In genomic region chr12:12819746-12820145, GRCm38 (mm10) we compare ENCODE assay signal across 18 mouse cellular contexts.
"Had no signal": no experiment of that assay in that cellular context is flagged by ENCODE, and none has a peak within 500 bp of the region (broad histone marks: within the 10 kb centered on the region; RNA-seq: fewer than 3 reads in every experiment).

No protein-coding gene starts in this region.

- H3K4me2 ChIP-seq: kidney, embryonic 15.5 days; limb, embryonic 13.5 days; liver, embryonic 12.5 days; liver, embryonic 15.5 days; lung, embryonic 15.5 days; midbrain, embryonic 11.5 days had no signal

- ATAC-seq: liver, embryonic 12.5 days had no signal

- H3K36me3 ChIP-seq: kidney, embryonic 15.5 days; limb, embryonic 10.5 days; limb, embryonic 13.5 days; liver, embryonic 12.5 days; liver, embryonic 15.5 days; lung, embryonic 15.5 days had no signal

- H3K9ac ChIP-seq: kidney, embryonic 15.5 days; limb, embryonic 13.5 days; liver, embryonic 12.5 days; liver, embryonic 15.5 days; lung, embryonic 15.5 days had no signal

- DNase-seq: kidney, adult 11 months; kidney, adult 8-10 months; kidney, postnatal 10 days; kidney, postnatal 36 days; liver; lung, adult 18-20 months; lung, postnatal 10 days; lung, postnatal 4 days; midbrain, embryonic 14.5 days; right cerebral cortex, postnatal 4 days had no signal

- H3K4me3 ChIP-seq: kidney, embryonic 15.5 days; limb, embryonic 10.5 days; limb, embryonic 13.5 days; liver, embryonic 12.5 days; liver, embryonic 15.5 days; lung, embryonic 15.5 days had no signal

- H3K9me3 ChIP-seq: kidney, embryonic 15.5 days; limb, embryonic 10.5 days; limb, embryonic 13.5 days; liver, embryonic 12.5 days; liver, embryonic 15.5 days; lung, embryonic 15.5 days had no signal

- H3K27ac ChIP-seq: kidney, embryonic 15.5 days; limb, embryonic 10.5 days; limb, embryonic 13.5 days; liver, embryonic 12.5 days; liver, embryonic 15.5 days; lung, embryonic 15.5 days; stomach, postnatal 0 days had no signal

- H3K4me1 ChIP-seq: kidney, embryonic 15.5 days; limb, embryonic 13.5 days; liver, embryonic 12.5 days; liver, embryonic 15.5 days; lung, embryonic 15.5 days had no signal

- H3K27me3 ChIP-seq: kidney, embryonic 15.5 days; limb, embryonic 13.5 days; liver, embryonic 12.5 days; liver, embryonic 15.5 days; lung, embryonic 15.5 days had no signal
